Mouse (Mus musculus) kidney, adult 2 months (tissue): ENCODE measurements at regions not wholly inside any gene's neighbourhood (a gene's known extent, or its start where the extent isn't known, plus 50 kb on each side); places are given as distances from the start of the nearest gene placed in this dataset.
"Not testable (repeated sequence)": the region's sequence is repeated elsewhere in the genome, so short reads cannot be mapped to it uniquely, and the experiment has no call there.

Experiments
- DNase-seq: peaks from one replicate; pipeline ENCODE4 v3.0.0; 2021
- H3K27ac ChIP-seq: fragments of 200-500 bp; 2 replicates; pipeline ENCODE4 v1.5.1; 2012; ENCODE audit warnings: low read depth, low read length, control low read depth, inconsistent platforms; ENCODE audit not compliant: insufficient read depth
- H3K27me3 ChIP-seq: fragments of 200-500 bp; replicated peaks from 2 replicates; pipeline ENCODE4 v1.6.1; 2012; ENCODE audit warnings: mild to moderate bottlenecking, moderate library complexity, low read length, inconsistent platforms; ENCODE audit not compliant: control insufficient read depth, insufficient read depth
- H3K36me3 ChIP-seq: fragments of 200-500 bp; 2 replicates; pipeline ENCODE4 v1.6.1; 2012; ENCODE audit warnings: mild to moderate bottlenecking, moderate library complexity, low read length, inconsistent platforms; ENCODE audit not compliant: control insufficient read depth, insufficient read depth
- H3K4me1 ChIP-seq: fragments of 200-500 bp; 2 replicates; pipeline ENCODE4 v1.6.1; 2011; ENCODE audit warnings: low read length; ENCODE audit not compliant: control insufficient read depth, insufficient read depth
- H3K4me3 ChIP-seq: fragments of 200-500 bp; 2 replicates; pipeline ENCODE4 v1.5.1; 2011; ENCODE audit warnings: mild to moderate bottlenecking, low read depth, low read length, control low read depth; ENCODE audit not compliant: insufficient read depth
- WGBS: fragments of 180-500 bp; shearing (Covaris S2); methylation state at CpG from one replicate; pipeline ENCODE4 v1.1.7; 2018; 5-methylcytosine and 5-hydroxymethylcytosine counted together

GRCm38 (mm10) chr17:13432256-13432655 is 77.9 kb downstream of the Tcp10c start:
- not testable (repeated sequence) for H3K4me1 ChIP-seq, DNase-seq, H3K27me3 ChIP-seq, H3K4me3 ChIP-seq, H3K36me3 ChIP-seq, H3K27ac ChIP-seq
- WGBS = 81% methylated on average over 3 of the region's 3 CpGs

GRCm38 (mm10) chr17:13434146-13434545 is 79.8 kb downstream of the Tcp10c start:
- DNase-seq, H3K36me3 ChIP-seq, H3K27ac ChIP-seq, H3K27me3 ChIP-seq, H3K4me1 ChIP-seq, H3K4me3 ChIP-seq: not testable (repeated sequence)
- 88% methylated on average over 7 of the region's 7 CpGs for WGBS

- not testable (repeated sequence) for DNase-seq, H3K27me3 ChIP-seq, H3K27ac ChIP-seq, H3K36me3 ChIP-seq, H3K4me3 ChIP-seq, H3K4me1 ChIP-seq
- 75% methylated on average over 3 of the region's 3 CpGs for WGBS
Measured at GRCm38 (mm10) chr17:13438790-13439189, 84.4 kb downstream of the Tcp10c start.

- DNase-seq = peak; percentile 26
- not testable (repeated sequence) for H3K27me3 ChIP-seq, H3K4me1 ChIP-seq, H3K4me3 ChIP-seq, H3K36me3 ChIP-seq, H3K27ac ChIP-seq
- WGBS = 75% methylated on average over 9 of the region's 9 CpGs
Measured at GRCm38 (mm10) chr17:13440708-13441530, 86.5 kb downstream of the Tcp10c start.

- not testable (repeated sequence) for H3K27ac ChIP-seq, H3K36me3 ChIP-seq, H3K27me3 ChIP-seq, DNase-seq, H3K4me3 ChIP-seq, H3K4me1 ChIP-seq
- WGBS = 63% methylated on average over 6 of the region's 6 CpGs
Measured at GRCm38 (mm10) chr17:13442229-13442628, 87.9 kb downstream of the Tcp10c start.

GRCm38 (mm10) chr17:13456869-13457600 is 102.7 kb downstream of the Tcp10c start:
- not testable (repeated sequence) for H3K27me3 ChIP-seq, H3K4me1 ChIP-seq, H3K27ac ChIP-seq, H3K4me3 ChIP-seq, DNase-seq, H3K36me3 ChIP-seq
- WGBS = 78% methylated on average over 7 of the region's 7 CpGs

- DNase-seq, H3K4me3 ChIP-seq, H3K27ac ChIP-seq, H3K27me3 ChIP-seq, H3K4me1 ChIP-seq, H3K36me3 ChIP-seq: not testable (repeated sequence)
- WGBS = 82% methylated on average over 2 of the region's 2 CpGs
Measured at GRCm38 (mm10) chr17:13457942-13458341, 103.6 kb downstream of the Tcp10c start.

- H3K4me1 ChIP-seq, H3K27me3 ChIP-seq, H3K36me3 ChIP-seq, DNase-seq, H3K4me3 ChIP-seq, H3K27ac ChIP-seq: not testable (repeated sequence)
- WGBS = 22% methylated on average over 1 of the region's 2 CpGs
Measured at GRCm38 (mm10) chr17:13458814-13459213, 104.4 kb downstream of the Tcp10c start.

- H3K36me3 ChIP-seq, H3K4me1 ChIP-seq, H3K27me3 ChIP-seq, DNase-seq, H3K27ac ChIP-seq, H3K4me3 ChIP-seq: not testable (repeated sequence)
- WGBS = 97% methylated on average over 5 of the region's 9 CpGs
Measured at GRCm38 (mm10) chr17:13462663-13463062, 108.3 kb downstream of the Tcp10c start.

GRCm38 (mm10) chr17:13465822-13466221 is 111.5 kb downstream of the Tcp10c start:
- WGBS = 49% methylated on average over 5 of the region's 5 CpGs
- not testable (repeated sequence) for H3K27ac ChIP-seq, DNase-seq, H3K4me3 ChIP-seq, H3K36me3 ChIP-seq, H3K4me1 ChIP-seq, H3K27me3 ChIP-seq

GRCm38 (mm10) chr17:13469867-13470380 is 115.6 kb downstream of the Tcp10c start:
- whole genome bisulfite sequencing = 74% methylated on average over 8 of the region's 8 CpGs
- H3K4me1 ChIP-seq = not testable (repeated sequence)

More at GRCm38 (mm10) chr17:13469867-13470380, 115.6 kb downstream of the Tcp10c start:
- H3K27me3 ChIP-seq, H3K36me3 ChIP-seq, H3K4me3 ChIP-seq, DNase-seq, H3K27ac ChIP-seq: not testable (repeated sequence)
